Mouse (Mus musculus): ENCODE measurements around the gene Vti1a. TPM values are rescaled to one million over a fixed set of nuclear protein-coding genes. Genes with fewer than 3 reads are reported as not detected.
A peak's percentile ranks its signal among the peaks of the same experiment; 100 is the strongest.

The Vti1a gene
- total and polyA plus RNA-seq, 3 experiments = 7.7 to 33.2 (median 33.0) TPM

GRCm38 (mm10) chr19:55641891-55642290 is 325.8 kb downstream of the Vti1a start:
- H3K27me3 ChIP-seq (ENCODE audit: insufficient read depth, low read length) = peaks cover 40% of the 10 kb centered on the region
- peaks cover 60% of the 10 kb centered on the region for H3K4me1 ChIP-seq (ENCODE audit: insufficient read depth, low read depth, low read length)
- DNase-seq (ENCODE audit: low spot score) (no peak), ATAC-seq (ENCODE audit: extremely low read depth, insufficient number of reproducible peaks, low FRiP score, poor library complexity, severe bottlenecking) (no peak)
- no peak for TF ChIP-seq GATA2 (IDR thresholded peaks at IDR 0.05; ENCODE audit: borderline replicate concordance, low read depth, low read length)
- TF ChIP-seq POLR2AphosphoS5 (IDR thresholded peaks at IDR 0.05; ENCODE audit: insufficient replicate concordance, low read depth, low read length) = no peak
- no peak for TF ChIP-seq TAL1 (conservative IDR thresholded peaks at IDR 0.05; ENCODE audit: low read depth, low read length)
- H3K4me3 ChIP-seq (ENCODE audit: low read depth, low read length) = no peak overlapping the region
- no peaks in the 10 kb centered on the region for H3K36me3 ChIP-seq (replicated peaks)
- 0 out of 2 replicates have a peak, but pooled peaks cover 2% of the 10 kb centered on the region for H3K9me3 ChIP-seq (replicated peaks)

- Histone ChIP-seq H3K27me3 (ENCODE audit: insufficient read depth, low read length) (peaks cover 40% of the 10 kb centered on the region), H3K4me3 (ENCODE audit: low read depth, low read length) (no peak overlapping the region), H3K36me3 (replicated peaks) (no peaks in the 10 kb centered on the region), H3K9me3 (replicated peaks) (0 out of 2 replicates have a peak, but pooled peaks cover 2% of the 10 kb centered on the region), H3K4me1 (ENCODE audit: insufficient read depth, low read depth, low read length) (peaks cover 60% of the 10 kb centered on the region)
- DNase-seq (ENCODE audit: low spot score) (no peak), ATAC-seq (ENCODE audit: extremely low read depth, insufficient number of reproducible peaks, low FRiP score, poor library complexity, severe bottlenecking) (no peak)
- TF ChIP-seq POLR2AphosphoS5 (IDR thresholded peaks at IDR 0.05; ENCODE audit: insufficient replicate concordance, low read depth, low read length) (no peak), TAL1 (conservative IDR thresholded peaks at IDR 0.05; ENCODE audit: low read depth, low read length) (no peak), CTCF (IDR thresholded peaks at IDR 0.05; ENCODE audit: low read depth, low read length) (no peak), GATA2 (IDR thresholded peaks at IDR 0.05; ENCODE audit: borderline replicate concordance, low read depth, low read length) (no peak), GATA1 (IDR thresholded peaks at IDR 0.05; ENCODE audit: borderline replicate concordance, low read length) (no peak)
These were observed 326.3 kb downstream of the Vti1a start for GRCm38 (mm10) chr19:55642361-55642760.

- H3K4me3 ChIP-seq (ENCODE audit: low read depth, low read length) = peak overlapping the region; percentile 62; the same call in 1 of the 2 replicates
- ATAC-seq (ENCODE audit: extremely low read depth, insufficient number of reproducible peaks, low FRiP score, poor library complexity, severe bottlenecking) (peak; percentile 48), DNase-seq (ENCODE audit: low spot score) (peak; percentile 55)
- 0 out of 2 replicates have a peak, but pooled peaks cover 2% of the 10 kb centered on the region for H3K9me3 ChIP-seq (replicated peaks)
- H3K27me3 ChIP-seq (ENCODE audit: insufficient read depth, low read length) = peaks cover 42% of the 10 kb centered on the region
- peaks cover 57% of the 10 kb centered on the region for H3K4me1 ChIP-seq (ENCODE audit: insufficient read depth, low read depth, low read length)
- no peaks in the 10 kb centered on the region for H3K36me3 ChIP-seq (replicated peaks)
- no peak for TF ChIP-seq GATA1 (IDR thresholded peaks at IDR 0.05; ENCODE audit: borderline replicate concordance, low read length)
These were observed 327.3 kb downstream of the Vti1a start for GRCm38 (mm10) chr19:55643288-55643901.

GRCm38 (mm10) chr19:55643931-55644330 is 327.8 kb downstream of the Vti1a start:
- DNase-seq (ENCODE audit: low spot score) (no peak), ATAC-seq (ENCODE audit: extremely low read depth, insufficient number of reproducible peaks, low FRiP score, poor library complexity, severe bottlenecking) (no peak)
- Histone ChIP-seq H3K27me3 (ENCODE audit: insufficient read depth, low read length) (peaks cover 41% of the 10 kb centered on the region), H3K4me1 (ENCODE audit: insufficient read depth, low read depth, low read length) (peaks cover 58% of the 10 kb centered on the region), H3K36me3 (replicated peaks) (no peaks in the 10 kb centered on the region), H3K9me3 (replicated peaks) (0 out of 2 replicates have a peak, but pooled peaks cover 2% of the 10 kb centered on the region), H3K4me3 (ENCODE audit: low read depth, low read length) (peak overlapping the region; percentile 62; the same call in 1 of the 2 replicates)
- TF ChIP-seq GATA2 (IDR thresholded peaks at IDR 0.05; ENCODE audit: borderline replicate concordance, low read depth, low read length) = no peak
- TF ChIP-seq GATA1 (IDR thresholded peaks at IDR 0.05; ENCODE audit: borderline replicate concordance, low read length) = no peak
- no peak for TF ChIP-seq POLR2AphosphoS5 (IDR thresholded peaks at IDR 0.05; ENCODE audit: insufficient replicate concordance, low read depth, low read length)
- TF ChIP-seq CTCF (IDR thresholded peaks at IDR 0.05; ENCODE audit: low read depth, low read length) = no peak
- no peak for TF ChIP-seq TAL1 (conservative IDR thresholded peaks at IDR 0.05; ENCODE audit: low read depth, low read length)

GRCm38 (mm10) chr19:55649363-55649762 is 333.3 kb downstream of the Vti1a start:
- DNase-seq (ENCODE audit: low spot score) = no peak
- peaks cover 68% of the 10 kb centered on the region for H3K4me1 ChIP-seq (ENCODE audit: insufficient read depth, low read depth, low read length)

GRCm38 (mm10) chr19:55651017-55651416 is 334.9 kb downstream of the Vti1a start:
- ATAC-seq (ENCODE audit: extremely low read depth, insufficient number of reproducible peaks, low FRiP score, poor library complexity, severe bottlenecking) = peak; percentile 79
- H3K9me3 ChIP-seq (replicated peaks) = peaks cover 3% of the 10 kb centered on the region
- peaks cover 14% of the 10 kb centered on the region; the same call in 1 of the 2 replicates for H3K27me3 ChIP-seq (ENCODE audit: insufficient read depth, low read length)
- TF ChIP-seq TAL1 (conservative IDR thresholded peaks at IDR 0.05; ENCODE audit: low read depth, low read length) = peak; percentile 81
- no peak for TF ChIP-seq GATA1 (IDR thresholded peaks at IDR 0.05; ENCODE audit: borderline replicate concordance, low read length)
- peaks cover 64% of the 10 kb centered on the region for H3K4me1 ChIP-seq (ENCODE audit: insufficient read depth, low read depth, low read length)
- peak; percentile 76 for DNase-seq (ENCODE audit: low spot score)
- no peak overlapping the region; the same call in 1 of the 2 replicates for H3K4me3 ChIP-seq (ENCODE audit: low read depth, low read length)
- no peaks in the 10 kb centered on the region for H3K36me3 ChIP-seq (replicated peaks)

More at GRCm38 (mm10) chr19:55649363-55649762, 333.3 kb downstream of the Vti1a start:
- no peak for ATAC-seq (ENCODE audit: extremely low read depth, insufficient number of reproducible peaks, low FRiP score, poor library complexity, severe bottlenecking)
- no peaks in the 10 kb centered on the region for H3K36me3 ChIP-seq (replicated peaks)
- no peak overlapping the region for H3K4me3 ChIP-seq (ENCODE audit: low read depth, low read length)
- no peaks in the 10 kb centered on the region for H3K9me3 ChIP-seq (replicated peaks)
- TF ChIP-seq CTCF (IDR thresholded peaks at IDR 0.05; ENCODE audit: low read depth, low read length) = no peak
- no peak for TF ChIP-seq GATA1 (IDR thresholded peaks at IDR 0.05; ENCODE audit: borderline replicate concordance, low read length)
- no peak for TF ChIP-seq TAL1 (conservative IDR thresholded peaks at IDR 0.05; ENCODE audit: low read depth, low read length)
- TF ChIP-seq POLR2AphosphoS5 (IDR thresholded peaks at IDR 0.05; ENCODE audit: insufficient replicate concordance, low read depth, low read length) = no peak
- no peak for TF ChIP-seq GATA2 (IDR thresholded peaks at IDR 0.05; ENCODE audit: borderline replicate concordance, low read depth, low read length)
- H3K27me3 ChIP-seq (ENCODE audit: insufficient read depth, low read length) = peaks cover 23% of the 10 kb centered on the region; the same call in 1 of the 2 replicates
